Mouse (Mus musculus) c-Kit-positive CD71-positive TER-119-positive erythroid progenitor cells, embryonic 14.5 days (primary cell): ENCODE results near the gene Ppox.
"Not testable (repeated sequence)": the region's sequence is repeated elsewhere in the genome, so short reads cannot be mapped to it uniquely, and the experiment has no call there.

Experiments used
- DNase-seq: peaks from one replicate; pipeline ENCODE4 v3.0.0-alpha.2; 2013; ENCODE audit warnings: low spot score

Gene Ppox

DNA sequence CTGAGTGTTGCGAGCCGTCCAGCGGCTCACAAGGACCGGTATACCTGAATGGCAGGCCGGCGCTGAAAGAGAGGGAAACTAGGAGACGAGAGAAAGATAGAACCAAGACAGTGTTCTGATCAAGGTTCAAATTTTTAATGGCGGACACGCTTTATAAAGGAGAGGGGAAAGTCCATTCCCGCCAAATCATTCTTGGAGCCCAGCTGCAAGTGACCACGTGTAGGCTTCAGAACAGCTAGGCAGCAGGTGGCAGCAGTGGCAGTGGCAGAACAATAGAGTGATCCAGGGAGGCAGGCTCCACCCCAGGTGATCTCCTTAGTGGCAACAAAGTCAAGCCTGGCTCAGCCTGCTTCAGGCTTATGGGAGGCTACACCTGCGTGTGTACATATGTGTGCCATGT lies 39.0 kb downstream of the Ppox start:
- DNase-seq: not testable (repeated sequence)

DNA sequence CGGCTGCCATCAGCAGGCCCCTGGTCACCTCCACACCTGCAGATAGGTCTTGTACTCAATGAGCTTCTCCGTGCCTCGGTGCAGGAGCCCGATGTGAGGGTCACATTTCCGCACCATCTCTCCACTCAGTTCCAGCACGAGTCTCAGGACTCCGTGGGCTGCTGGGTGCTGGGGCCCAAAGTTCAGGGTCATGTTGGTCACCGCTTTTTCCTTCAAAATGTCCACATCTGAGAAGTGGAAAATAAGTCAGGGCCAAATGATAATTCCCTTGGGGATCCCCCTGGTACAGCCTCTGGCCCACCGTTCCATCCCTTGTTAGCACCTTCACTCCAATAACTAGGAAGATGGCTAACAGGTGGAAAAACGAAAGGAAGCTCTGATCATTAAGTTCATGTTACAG lies 40.1 kb downstream of the Ppox start:
- DNase-seq: no peak

DNA sequence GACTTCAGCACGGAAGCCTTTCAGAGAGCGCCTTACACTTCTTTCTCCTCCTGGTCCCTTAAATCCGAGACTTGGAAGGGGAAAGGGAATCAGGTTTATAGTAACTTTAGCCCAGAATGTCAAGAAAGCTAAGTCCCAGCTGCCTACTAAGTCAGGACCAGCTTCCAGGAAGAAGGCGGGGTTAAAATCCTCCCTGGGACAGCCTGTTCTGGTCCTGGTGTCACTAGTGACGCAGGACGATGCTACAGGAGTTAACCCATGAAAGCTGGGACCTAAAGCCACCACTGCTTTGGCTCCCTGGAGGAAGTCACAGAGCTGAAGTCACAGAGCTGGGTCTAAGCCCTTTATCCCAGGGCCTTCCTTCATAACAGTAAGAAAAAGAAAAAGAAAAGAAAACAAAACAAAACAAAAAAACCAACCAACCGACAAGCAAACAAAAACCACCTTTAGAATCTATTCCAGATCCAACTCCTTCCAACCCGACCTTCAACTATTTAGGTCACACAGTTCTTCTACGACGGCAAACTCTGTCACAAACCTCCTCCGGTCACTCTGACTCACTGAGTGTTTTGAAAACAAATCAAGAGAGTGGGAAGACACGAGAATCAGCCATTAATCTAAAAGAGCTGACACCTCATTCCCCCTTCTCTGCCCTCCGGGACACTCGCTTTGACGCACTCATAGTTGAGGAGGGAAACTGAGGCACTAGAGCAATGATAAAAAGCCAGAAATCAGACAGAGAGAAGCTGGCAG lies 40.8 kb downstream of the Ppox start:
- no peak for DNase-seq

DNA sequence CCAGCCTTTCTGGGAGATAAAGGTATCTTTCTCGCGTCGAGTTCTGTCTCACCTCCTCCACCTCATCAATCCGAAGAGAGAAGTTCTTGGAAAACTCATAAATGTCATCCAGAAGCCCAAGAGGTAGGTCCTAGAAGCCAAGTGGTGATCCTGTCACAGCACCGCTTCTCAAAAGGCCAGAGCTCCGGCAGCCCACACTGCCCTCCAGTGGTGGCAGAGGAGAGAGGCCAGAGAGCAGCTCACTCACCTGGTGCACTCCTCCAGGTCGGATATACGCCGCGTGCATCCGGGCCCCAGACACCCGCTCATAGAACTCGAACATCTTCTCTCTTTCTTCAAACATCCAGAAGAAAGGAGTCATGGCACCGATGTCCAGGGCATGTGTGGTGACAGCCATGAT lies 42.5 kb downstream of the Ppox start:
- peak; percentile 54 for DNase-seq

DNA sequence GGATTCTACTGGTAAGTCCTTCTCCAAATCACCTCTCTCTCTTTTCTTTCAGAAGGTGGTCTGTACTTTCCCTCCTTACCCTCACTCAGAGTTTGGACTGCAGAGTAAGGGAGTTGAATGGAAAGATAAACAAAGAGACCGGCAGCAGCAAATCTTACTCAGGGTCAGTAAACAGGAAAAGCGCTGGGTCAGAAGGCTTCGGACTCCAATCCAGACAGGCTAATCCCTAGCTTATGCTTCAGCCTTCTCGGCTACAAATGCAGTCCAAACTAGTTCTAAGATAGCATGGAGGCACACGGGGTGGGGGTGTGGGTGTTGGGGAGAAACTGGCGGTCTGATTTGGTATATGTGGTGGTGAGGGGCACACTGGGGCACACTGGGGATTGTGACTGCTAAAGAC lies 43.5 kb downstream of the Ppox start:
- no peak for DNase-seq

DNA sequence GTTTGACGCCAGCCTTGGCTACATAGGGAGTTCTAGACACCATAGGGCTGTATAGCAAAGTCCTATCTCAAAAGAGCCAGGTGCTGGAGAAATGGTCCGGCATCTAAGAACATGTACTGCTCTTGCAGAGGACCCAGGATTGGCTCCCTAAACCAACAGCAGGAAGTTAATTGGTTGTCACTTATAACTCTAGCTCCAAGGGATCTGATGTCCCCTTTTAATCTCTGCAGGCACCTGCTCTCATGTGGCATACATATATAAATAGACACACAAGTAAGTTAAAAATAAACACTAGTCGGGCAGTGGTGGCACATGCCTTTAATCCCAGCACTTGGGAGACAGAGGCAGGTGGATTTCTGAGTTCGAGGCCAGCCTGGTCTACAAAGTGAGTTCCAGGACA lies 45.2 kb downstream of the Ppox start:
- no peak for DNase-seq

DNA sequence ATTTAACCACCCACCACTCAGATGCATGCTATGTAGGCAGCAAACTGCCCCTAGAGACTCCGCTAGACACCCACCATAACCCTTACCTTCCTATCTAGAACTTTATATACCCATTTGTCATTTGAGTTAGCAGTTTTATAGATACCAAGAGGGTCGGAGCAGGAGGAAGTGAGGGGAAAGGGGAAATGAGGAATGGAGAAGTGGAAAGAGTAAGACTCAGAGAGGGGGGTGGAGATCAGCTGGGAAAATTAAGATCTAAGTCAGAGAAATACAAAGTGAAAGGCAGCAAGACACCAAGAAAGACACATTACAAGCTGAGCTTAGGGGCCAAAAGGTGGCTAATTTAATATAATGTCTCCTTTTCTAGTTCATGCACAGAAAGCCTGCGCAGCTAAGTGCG lies 46.4 kb downstream of the Ppox start:
- DNase-seq: no peak

DNA sequence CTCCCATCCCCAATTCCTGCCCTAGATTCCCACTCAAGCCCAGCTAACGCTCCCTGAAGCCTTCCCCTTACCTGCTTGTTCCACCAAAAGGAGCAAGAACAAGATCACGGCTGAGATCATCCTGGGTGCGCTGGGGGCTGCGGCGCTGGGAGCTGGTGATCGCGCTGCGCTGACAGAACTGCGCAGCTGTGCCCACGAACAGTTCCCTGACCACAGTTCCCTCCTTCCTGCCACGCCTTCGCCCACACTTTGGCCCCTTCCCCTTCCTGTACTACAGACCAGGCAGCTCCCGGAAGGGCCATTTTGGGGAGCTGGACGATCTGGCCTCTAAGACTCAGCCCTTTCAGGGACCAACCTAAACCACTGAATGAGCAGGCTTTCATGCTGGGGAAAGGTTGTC lies 46.9 kb downstream of the Ppox start, which contains the start of gene Fcer1g:
Gene Fcer1g (minus strand): TSS at position 240 of the 400 bp plus-strand sequence.
- DNase-seq: no peak

DNA sequence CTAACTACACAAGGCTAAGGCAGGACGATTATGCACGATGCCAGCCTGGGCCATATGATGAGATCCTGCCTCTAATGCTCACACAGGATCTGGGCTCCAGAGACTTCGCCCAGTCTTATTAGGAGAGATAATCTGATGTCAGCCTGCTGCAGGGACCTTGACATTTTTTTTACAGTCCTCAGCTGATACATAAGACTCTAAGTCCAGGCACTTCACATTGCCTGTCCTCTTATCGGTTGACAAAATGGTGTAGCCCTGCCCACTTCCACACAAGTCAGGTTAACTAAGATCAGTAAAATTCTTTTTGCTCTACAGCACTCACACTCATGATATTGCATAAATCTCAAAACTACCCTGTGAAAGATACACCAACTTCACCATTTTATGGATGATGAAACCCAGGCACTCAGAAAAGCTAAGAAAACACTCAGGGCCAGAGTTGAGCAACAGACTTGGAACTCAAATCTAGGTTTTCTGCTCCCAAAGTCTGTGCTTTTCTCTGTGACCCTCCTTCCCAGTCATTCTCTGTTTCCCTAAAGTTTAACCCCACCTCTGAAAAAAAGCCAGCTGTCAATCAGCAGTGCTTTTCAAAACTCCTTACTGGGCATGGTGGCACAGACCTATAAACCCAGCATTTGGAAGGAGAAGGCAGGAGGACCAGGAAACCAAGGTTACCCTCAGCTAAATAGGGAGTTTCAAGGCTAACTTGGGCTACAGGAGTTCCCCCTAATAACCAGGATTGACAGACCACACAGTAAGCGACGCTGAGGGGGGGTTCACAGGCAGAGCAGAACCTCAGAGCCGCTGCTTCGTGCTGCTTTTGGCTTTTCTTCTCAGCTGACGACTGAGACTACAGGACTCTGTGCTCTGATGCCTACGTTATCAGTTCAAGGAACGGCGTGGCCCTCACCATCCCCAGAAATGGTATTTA lies 47.9 kb downstream of the Ppox start:
- peak; percentile 47 for DNase-seq

DNA sequence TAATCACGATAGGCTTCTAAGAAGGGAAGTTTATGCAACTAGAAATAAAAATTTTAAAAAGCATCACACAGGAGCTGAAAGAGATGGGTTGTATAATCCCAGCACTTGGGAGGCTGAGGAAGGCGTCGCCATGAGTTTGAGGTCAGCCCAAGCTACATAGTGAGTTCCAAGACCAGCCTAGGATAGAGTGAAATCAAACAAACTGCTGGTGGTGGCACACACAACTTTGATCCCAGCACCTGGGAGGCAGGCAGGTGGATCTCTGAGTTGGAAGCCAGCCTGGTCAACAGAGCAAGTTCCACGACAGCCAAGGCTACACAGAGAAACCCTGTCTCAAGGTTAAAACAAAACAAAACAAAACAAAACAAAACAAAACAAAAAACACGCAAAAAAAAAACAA lies 48.6 kb downstream of the Ppox start:
- DNase-seq: no peak

DNA sequence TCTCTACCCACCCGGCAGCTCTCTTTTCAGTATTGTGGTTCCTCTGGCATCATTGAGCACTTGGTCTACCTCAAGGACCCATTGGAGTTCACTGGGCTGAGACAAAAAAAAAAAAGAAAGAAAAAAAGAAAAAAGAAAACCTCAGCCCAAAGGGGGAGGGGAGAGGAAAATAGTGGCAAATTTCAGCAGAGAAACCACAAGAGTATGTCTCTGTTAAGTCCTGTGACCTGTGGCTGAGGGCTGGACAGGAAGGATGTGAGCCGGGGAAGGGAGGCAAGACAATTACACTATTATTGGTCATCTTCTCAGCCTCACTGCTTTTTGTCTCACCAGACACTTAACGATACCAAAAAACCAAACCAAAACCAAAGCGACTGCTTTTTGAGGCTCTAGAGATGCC lies 49.1 kb downstream of the Ppox start:
- DNase-seq: no peak

DNA sequence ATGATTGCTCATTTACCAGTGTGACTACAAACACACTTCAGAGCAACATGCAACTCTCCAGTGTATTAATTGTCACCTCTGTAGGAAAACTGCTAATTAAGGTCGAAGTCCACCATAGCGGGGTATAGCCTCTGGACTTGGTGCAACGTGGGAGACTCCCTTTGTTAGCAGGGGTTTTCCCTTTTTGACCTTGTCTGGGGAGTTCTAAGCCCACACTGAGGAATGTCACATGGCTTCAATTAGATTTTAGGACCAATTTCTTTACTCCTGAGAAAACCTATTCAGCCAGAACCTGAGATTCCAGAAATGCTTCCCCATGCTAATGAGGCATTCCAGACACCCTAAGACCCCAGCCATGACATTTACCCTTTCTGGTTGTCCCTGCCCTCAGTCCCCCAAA lies 50.8 kb downstream of the Ppox start:
- no peak for DNase-seq

DNA sequence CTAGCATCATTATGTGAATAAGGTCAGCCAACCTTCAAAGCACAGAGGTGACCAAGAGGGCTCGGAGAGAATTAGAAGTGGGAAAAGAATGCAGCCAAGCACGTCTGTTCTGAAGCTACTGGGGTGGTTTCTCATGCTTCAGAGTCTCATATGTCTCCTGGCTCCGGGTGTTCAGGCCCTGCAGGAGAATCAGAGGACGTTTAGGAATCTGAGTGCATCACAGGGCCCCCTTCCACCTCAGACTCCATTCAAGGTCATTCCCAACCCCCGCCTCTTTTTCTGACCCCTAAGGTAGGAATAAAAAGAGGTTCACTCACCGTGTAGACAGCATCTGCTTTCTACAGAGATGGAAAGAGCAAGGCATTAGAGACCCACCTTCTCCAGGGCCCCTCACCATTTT lies 51.2 kb downstream of the Ppox start:
- DNase-seq: no peak

DNA sequence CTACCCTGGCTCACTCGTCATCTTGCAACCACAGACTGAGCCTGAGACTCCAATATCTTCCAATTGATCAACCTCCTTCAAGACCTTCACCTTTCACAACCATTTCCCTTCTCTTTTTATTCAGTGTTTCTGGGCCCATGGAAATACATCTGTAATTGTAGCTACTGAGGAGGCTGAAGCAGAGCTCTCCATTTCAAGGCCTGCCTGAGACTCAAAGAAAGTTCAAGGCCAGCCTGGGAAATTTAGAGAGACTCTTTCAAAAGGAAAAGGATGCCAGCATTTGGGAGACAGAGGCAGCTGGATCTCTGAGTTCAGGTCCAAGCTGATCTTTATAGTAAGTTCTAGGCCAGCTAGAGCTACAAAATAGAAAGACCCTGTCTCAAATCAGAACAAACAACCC lies 53.1 kb downstream of the Ppox start:
- DNase-seq: no peak

DNA sequence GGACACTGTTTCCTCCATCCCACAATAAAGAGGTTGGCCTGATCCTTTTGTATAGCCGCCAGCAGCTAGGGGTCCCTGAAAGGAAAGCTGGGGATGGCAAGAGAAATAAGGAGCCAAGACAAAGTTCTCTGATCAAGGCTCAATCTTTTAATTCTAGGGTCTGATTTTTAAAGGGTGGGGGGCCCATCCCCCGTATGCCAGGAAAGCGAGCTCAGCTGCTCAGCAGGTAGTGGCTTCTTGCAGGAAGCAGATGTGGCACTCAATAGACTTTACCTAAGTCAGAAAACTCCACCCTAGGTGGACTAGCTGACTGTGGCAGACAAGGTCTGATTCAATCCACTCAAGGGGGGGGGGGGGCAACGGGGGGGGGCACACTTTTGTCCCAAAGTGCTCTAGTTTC lies 54.2 kb downstream of the Ppox start:
- DNase-seq: no peak
